ENCODE assay signal across 21 mouse cellular contexts in genomic region chr11:102193657-102194440, GRCm38 (mm10). TPM values are rescaled to one million over a fixed set of nuclear protein-coding genes. Genes with fewer than 3 reads are reported as not detected.
DNase-seq lines count a peak whose midpoint lies in the region; ATAC-seq and TF ChIP-seq lines count a peak whose summit lies in the region.
"Had no signal": no experiment of that assay in that cellular context is flagged by ENCODE, and none has a peak within 500 bp of the region (broad histone marks: within the 10 kb centered on the region; RNA-seq: fewer than 3 reads in every experiment).

No protein-coding gene starts in this region.

- H3K9me3 ChIP-seq in stomach, postnatal 0 days (ENCODE audit: control insufficient read depth, low read length) = no peaks in the 10 kb centered on the region
- H3K9me3 ChIP-seq: embryonic facial prominence, embryonic 10.5 days; forebrain, embryonic 15.5 days; heart, embryonic 10.5 days; hindbrain, embryonic 12.5 days had no signal

- H3K4me1 ChIP-seq in stomach, postnatal 0 days (replicated peaks; ENCODE audit: control insufficient read depth, insufficient read depth) = no peaks in the 10 kb centered on the region

- H3K27me3 ChIP-seq in stomach, postnatal 0 days (ENCODE audit: control insufficient read depth, insufficient read depth, low read length) = no peaks in the 10 kb centered on the region
- H3K27me3 ChIP-seq: forebrain, embryonic 15.5 days; hindbrain, embryonic 12.5 days had no signal

- TF ChIP-seq CTCF in stomach, postnatal 0 days (IDR thresholded peaks at IDR 0.05; ENCODE audit: low read depth) = no peak

- ATAC-seq in stomach, postnatal 0 days (ENCODE audit: low FRiP score, low TSS enrichment) = no peak
- ATAC-seq: forebrain, embryonic 15.5 days; hindbrain, embryonic 16.5 days; inflammation-experienced regulatory T-cells, adult 6 months had no signal

- H3K9ac ChIP-seq in stomach, postnatal 0 days (ENCODE audit: low read length) = no peak overlapping the region
- H3K9ac ChIP-seq: forebrain, embryonic 15.5 days; hindbrain, embryonic 12.5 days had no signal

- WGBS in stomach, postnatal 0 days = 80% methylated on average over 9 of the region's 9 CpGs

- no peak overlapping the region for H3K27ac ChIP-seq in stomach, postnatal 0 days (replicated peaks)
- H3K27ac ChIP-seq: embryonic facial prominence, embryonic 10.5 days; forebrain, embryonic 15.5 days; heart, embryonic 10.5 days; hindbrain, embryonic 12.5 days had no signal

- TF ChIP-seq EP300 in stomach, postnatal 0 days (optimal IDR thresholded peaks at IDR 0.05) = no peak

- no peak overlapping the region for H3K4me2 ChIP-seq in stomach, postnatal 0 days (replicated peaks; ENCODE audit: low read depth)
- H3K4me2 ChIP-seq: forebrain, embryonic 15.5 days; hindbrain, embryonic 12.5 days had no signal

- H3K4me3 ChIP-seq in stomach, postnatal 0 days (ENCODE audit: low read depth, low read length) = no peak overlapping the region
- H3K4me3 ChIP-seq: embryonic facial prominence, embryonic 10.5 days; forebrain, embryonic 15.5 days; heart, embryonic 10.5 days; hindbrain, embryonic 12.5 days had no signal

- H3K36me3 ChIP-seq in stomach, postnatal 0 days (ENCODE audit: control insufficient read depth, insufficient read depth, low read length) = peaks cover 28% of the 10 kb centered on the region

- DNase-seq in cerebellum, adult 9-10 months = peak; percentile 19
- DNase-seq in cerebellum, postnatal 36 days = no peak
- peak; percentile 2 for DNase-seq in right cerebral cortex, postnatal 4 days
- DNase-seq in right cerebral cortex, adult 2 months (ENCODE audit: low spot score in 2 of 2) = no peak
- peak; percentile 75 for DNase-seq in adrenal gland, postnatal 10 days
- DNase-seq in stomach, postnatal 0 days (ENCODE audit: low spot score) = peak; percentile 12
- DNase-seq in heart, adult 11 months = no peak
- DNase-seq in ovary, postnatal 10 days (ENCODE audit: low spot score) = no peak
- DNase-seq: gastrocnemius, postnatal 36 days; heart, adult 18-20 months; heart, postnatal 10 days; heart, postnatal 4 days had no signal

RNA-seq across cellular contexts. Expression of gene G6pc3, which starts 4.4 kb away (rescaled TPM):
- 10 to 100 TPM; 72.3 to 74.7 TPM for total RNA-seq in adrenal gland, postnatal 10 days (2021)
- polyA plus RNA-seq in stomach, postnatal 0 days (2015; fragmentation: Nextera tagmentation; extraction: Ambion mirVana) = 19.2 and 19.4 TPM in 2 replicates

RNA-seq across cellular contexts. Expression of gene Lsm12, which starts 8.8 kb away (rescaled TPM):
- total RNA-seq in adrenal gland, postnatal 10 days (2021) = 10 to 100 TPM; 77.5 to 80.8 TPM
- 70.0 and 99.4 TPM in 2 replicates for polyA plus RNA-seq in stomach, postnatal 0 days (2015; fragmentation: Nextera tagmentation; extraction: Ambion mirVana)

RNA-seq across cellular contexts. Expression of gene Hdac5, which starts 36.1 kb away (rescaled TPM):
- 100 to 1,000 TPM in 1 of 2 experiments, 10 to 100 TPM in 1; 84.4 to 113 TPM for total RNA-seq in adrenal gland, postnatal 10 days (2021)
- 33.8 and 43.3 TPM in 2 replicates for polyA plus RNA-seq in stomach, postnatal 0 days (2015; fragmentation: Nextera tagmentation; extraction: Ambion mirVana)

RNA-seq across cellular contexts. Expression of gene Tmem101, which starts 37.6 kb away (rescaled TPM):
- 10 to 100 TPM; 13.9 to 14.8 TPM for total RNA-seq in adrenal gland, postnatal 10 days (2021)
- polyA plus RNA-seq in stomach, postnatal 0 days (2015; fragmentation: Nextera tagmentation; extraction: Ambion mirVana) = 13.8 and 14.5 TPM in 2 replicates

RNA-seq across cellular contexts. Expression of gene Nags, which starts 48.5 kb away (rescaled TPM):
- total RNA-seq in adrenal gland, postnatal 10 days (2021) = 1 to 10 TPM; 2.4 to 6.6 TPM
- 0.07 TPM in 1 of 2 replicates, not detected in the other for polyA plus RNA-seq in stomach, postnatal 0 days (2015; fragmentation: Nextera tagmentation; extraction: Ambion mirVana)
- total RNA-seq: gastrocnemius, adult 8-10 months; gastrocnemius, postnatal 36 days; heart, postnatal 4 days had no signal
- polyA plus RNA-seq: C2C12; embryonic facial prominence, embryonic 10.5 days; heart, embryonic 14.5 days; hindbrain, embryonic 12.5 days; hindbrain, embryonic 16.5 days had no signal

Comparison
In these comparisons a context has a peak if more than half of its experiments do, and no peak if none do; other contexts are left out.
1. DNase-seq: peak in cerebellum, adult 9-10 months (single experiment), right cerebral cortex, postnatal 4 days (single experiment), adrenal gland, postnatal 10 days (single experiment) and stomach, postnatal 0 days (single experiment); none in cerebellum, postnatal 36 days (0 of 2), right cerebral cortex, adult 2 months (0 of 2), heart, adult 11 months (single experiment) and ovary, postnatal 10 days (single experiment).